7 mouse cellular contexts compared by ENCODE assay signal in the genomic region with DNA sequence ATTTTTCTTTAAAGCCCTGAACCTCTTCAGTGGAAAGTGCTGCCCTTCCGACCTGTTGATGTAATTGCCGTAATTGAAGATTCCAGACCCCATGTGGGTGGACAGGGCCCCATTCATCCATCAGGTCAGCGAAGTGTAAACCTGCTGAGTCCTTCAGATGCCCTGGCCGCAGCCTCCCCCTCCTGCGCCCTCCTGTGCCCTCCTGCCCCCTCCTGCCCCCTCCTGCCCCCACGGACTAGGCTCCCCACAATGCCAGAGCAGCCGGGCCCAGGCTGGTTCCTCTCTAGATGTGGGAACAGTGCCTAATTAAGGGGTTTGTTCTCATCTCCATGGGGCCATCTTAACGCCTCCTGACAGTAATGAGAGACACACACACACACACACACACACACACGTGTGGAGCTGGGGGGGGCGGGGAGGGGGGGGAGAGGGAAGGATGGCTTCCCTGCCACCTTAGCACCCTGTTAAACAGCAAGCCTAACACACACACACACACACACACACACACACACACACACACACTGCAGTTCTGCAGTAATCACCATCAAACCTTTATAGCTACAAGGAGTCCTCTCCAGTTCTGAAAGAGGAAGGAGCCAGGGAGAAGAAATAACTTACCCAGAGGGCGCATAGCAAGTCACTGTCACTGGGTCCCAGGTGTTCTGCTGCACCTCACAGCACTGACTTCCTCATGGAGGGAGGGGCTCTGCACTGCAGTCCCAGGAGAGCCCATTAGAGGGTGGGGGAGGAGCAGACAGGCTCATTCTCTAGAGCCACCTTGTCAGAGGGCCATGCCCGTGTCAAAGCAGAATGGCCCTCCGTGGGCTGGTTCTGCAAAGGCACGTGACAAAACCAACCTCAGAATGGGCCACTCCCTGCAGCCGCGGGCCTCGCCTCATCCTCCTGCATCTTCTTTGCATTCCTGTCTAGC. TPM values are rescaled to one million over a fixed set of nuclear protein-coding genes. Genes with fewer than 3 reads are reported as not detected.
DNase-seq lines count a peak whose midpoint lies in the region; ATAC-seq and TF ChIP-seq lines count a peak whose summit lies in the region.

No protein-coding gene starts in this region.

- H3K4me2 ChIP-seq in hindbrain, embryonic 13.5 days, result peak overlapping the region; percentile 25; the same call in 1 of the 2 replicates
- H3K4me2 ChIP-seq in midbrain, embryonic 16.5 days (ENCODE audit: low read length), result no peak overlapping the region

- no peaks in the 10 kb centered on the region for H3K36me3 ChIP-seq in ES-E14 (ENCODE audit: control insufficient read depth, insufficient read depth, low read length, poor library complexity, severe bottlenecking)
- no peaks in the 10 kb centered on the region for H3K36me3 ChIP-seq in hindbrain, embryonic 13.5 days
- no peaks in the 10 kb centered on the region for H3K36me3 ChIP-seq in midbrain, embryonic 16.5 days (ENCODE audit: control insufficient read depth, insufficient read depth, low read length)

- peaks cover 2 to 18% of the 10 kb centered on the region in 2 experiments; a peak in 2 of 4 replicates for H3K4me1 ChIP-seq in ES-E14 (ENCODE audit: control insufficient read depth in 2 of 2, insufficient read depth in 2 of 2, low read length in 2 of 2, poor library complexity in 1 of 2)
- peaks cover 19% of the 10 kb centered on the region for H3K4me1 ChIP-seq in hindbrain, embryonic 13.5 days (replicated peaks)
- peaks cover 7% of the 10 kb centered on the region; the same call in 1 of the 2 replicates for H3K4me1 ChIP-seq in midbrain, embryonic 16.5 days (ENCODE audit: control insufficient read depth, insufficient read depth, low read length)

- WGBS in hindbrain, embryonic 13.5 days, result 11% methylated on average over 14 of the region's 17 CpGs
- WGBS in midbrain, embryonic 16.5 days, result 14% methylated on average over 14 of the region's 17 CpGs

- in situ Hi-C loops in ES-E14 (cut with MboI; ENCODE audit: low sequenced_read_pairs in 2 of 2, unreplicated experiment in 2 of 2), result no loop called here

- DNase-seq in CD4-positive helper T cell, adult 2 months (ENCODE audit: low read depth, low spot score), result peak; percentile 30
- DNase-seq in ES-E14 (ENCODE audit: low read depth, low spot score), result peak; percentile 54
- DNase-seq in thymus, postnatal 14 days, result peak; percentile 73
- DNase-seq in left cerebral cortex, adult 2 months (ENCODE audit: extremely low spot score in 1 of 2, low spot score in 2 of 2), result no peak
- no peak for DNase-seq in adrenal gland, postnatal 10 days

- intact Hi-C loops in left cerebral cortex, adult 2 months (cut with DNase I), result no loop called here

- no peak overlapping the region for H3K9ac ChIP-seq in ES-E14 (ENCODE audit: insufficient read depth, low read depth, low read length, poor library complexity, severe bottlenecking)
- H3K9ac ChIP-seq in hindbrain, embryonic 13.5 days, result 0 out of 2 replicates have a peak overlapping the region, but pooled peaks have one; percentile 19
- no peak overlapping the region for H3K9ac ChIP-seq in midbrain, embryonic 16.5 days (ENCODE audit: low read depth, low read length)

- ATAC-seq in hindbrain, embryonic 13.5 days (ENCODE audit: low FRiP score), result peak; percentile 57; the same call in 1 of the 2 replicates
- ATAC-seq in midbrain, embryonic 16.5 days, result peak; percentile 62

- H3K27me3 ChIP-seq in hindbrain, embryonic 13.5 days, result peaks cover 63% of the 10 kb centered on the region
- peaks cover 5% of the 10 kb centered on the region for H3K27me3 ChIP-seq in midbrain, embryonic 16.5 days (ENCODE audit: control insufficient read depth, insufficient read depth, low read depth, low read length)

- TF ChIP-seq CTCF in left cerebral cortex, adult 2 months (IDR thresholded peaks at IDR 0.05), result no peak; the same call in 1 of the 2 replicates

- H3K9me3 ChIP-seq in ES-E14 (ENCODE audit: control insufficient read depth, insufficient read depth, low read depth, low read length), result no peaks in the 10 kb centered on the region
- no peaks in the 10 kb centered on the region for H3K9me3 ChIP-seq in hindbrain, embryonic 13.5 days
- H3K9me3 ChIP-seq in midbrain, embryonic 16.5 days (replicated peaks; ENCODE audit: control insufficient read depth, low read length, poor library complexity, severe bottlenecking), result no peaks in the 10 kb centered on the region

- no peak overlapping the region for H3K27ac ChIP-seq in ES-E14 (ENCODE audit: insufficient read depth, low read depth, low read length, poor library complexity, severe bottlenecking)
- H3K27ac ChIP-seq in hindbrain, embryonic 13.5 days, result no peak overlapping the region
- no peak overlapping the region for H3K27ac ChIP-seq in midbrain, embryonic 16.5 days (ENCODE audit: low read length)
- H3K27ac ChIP-seq in left cerebral cortex, adult 2 months, result no peak overlapping the region

- H3K4me3 ChIP-seq in ES-E14 (ENCODE audit: insufficient read depth in 1 of 2, low read depth in 1 of 2, low read length in 2 of 2, poor library complexity in 1 of 2, severe bottlenecking in 1 of 2), result no peak overlapping the region
- no peak overlapping the region for H3K4me3 ChIP-seq in hindbrain, embryonic 13.5 days
- no peak overlapping the region for H3K4me3 ChIP-seq in midbrain, embryonic 16.5 days (ENCODE audit: low read depth, low read length)
- no peak overlapping the region for H3K4me3 ChIP-seq in left cerebral cortex, adult 2 months

TF ChIP-seq in ES-E14, 5 proteins besides CTCF, POLR2A, EP300 and RAD21:
- TF ChIP-seq ZNF384 (IDR thresholded peaks at IDR 0.05; ENCODE audit: low read depth, low read length) (no peak), ZC3H11A (IDR thresholded peaks at IDR 0.05; ENCODE audit: borderline replicate concordance, low read depth, low read length) (no peak), CHD2 (IDR thresholded peaks at IDR 0.05; ENCODE audit: low read depth, low read length) (no peak), MAFK (IDR thresholded peaks at IDR 0.05; ENCODE audit: insufficient read depth, low read depth, low read length) (no peak), HCFC1 (IDR thresholded peaks at IDR 0.05; ENCODE audit: borderline replicate concordance, insufficient read depth, low read length) (no peak)

RNA-seq across cellular contexts. Expression of a gene that starts 25.3 kb away (rescaled TPM):
- 17.5 and 19.3 TPM in 2 replicates for total RNA-seq in ES-E14 (2012; rRNA removed)
- polyA plus RNA-seq in hindbrain, embryonic 13.5 days (2015; fragmentation: Nextera tagmentation; extraction: Ambion mirVana), result 14.6 and 19.1 TPM in 2 replicates
- 7.6 and 9.4 TPM in 2 replicates for polyA plus RNA-seq in midbrain, embryonic 16.5 days (2015; fragmentation: Nextera tagmentation; extraction: Ambion mirVana)
- 10 to 100 TPM; 20.2 to 21.8 TPM for total RNA-seq in left cerebral cortex, adult 2 months (2021)
- total RNA-seq in adrenal gland, postnatal 10 days (2021), result 10 to 100 TPM; 28.7 to 35.5 TPM

Comparison
In these comparisons a context has a peak if more than half of its experiments do, and no peak if none do; other contexts are left out.
1. DNase-seq: peak in CD4-positive helper T cell, adult 2 months (single experiment), ES-E14 (single experiment) and thymus, postnatal 14 days (single experiment); none in left cerebral cortex, adult 2 months (0 of 2) and adrenal gland, postnatal 10 days (single experiment).